Mouse (Mus musculus): ENCODE measurements around the gene Gm4133. TPM values are rescaled to one million over a fixed set of nuclear protein-coding genes. Genes with fewer than 3 reads are reported as not detected.
"Not testable (repeated sequence)": the region's sequence is repeated elsewhere in the genome, so short reads cannot be mapped to it uniquely, and the experiment has no call there.

Gm4133 gene
- not detected in 2 replicates for polyA plus RNA-seq (2015; fragmentation: Nextera tagmentation; extraction: Ambion mirVana)

- H3K27me3 ChIP-seq; H3K27ac ChIP-seq; H3K4me2 ChIP-seq (replicated peaks); ATAC-seq (ENCODE audit: low FRiP score, low read depth); H3K9ac ChIP-seq; H3K4me1 ChIP-seq; H3K9me3 ChIP-seq; H3K36me3 ChIP-seq; H3K4me3 ChIP-seq: not testable (repeated sequence)
- no CpG with 5 or more reads among the region's 2 CpGs for WGBS
Observed at GRCm38 (mm10) chr7:20333965-20334364, at the start of gene Gm4133. Gene Gm4133, minus strand, starts transcription at chr7:20334065.

- H3K27ac ChIP-seq; H3K4me1 ChIP-seq; ATAC-seq (ENCODE audit: low FRiP score, low read depth); H3K27me3 ChIP-seq; H3K4me2 ChIP-seq (replicated peaks); H3K9me3 ChIP-seq; H3K36me3 ChIP-seq; H3K9ac ChIP-seq; H3K4me3 ChIP-seq: not testable (repeated sequence)
- WGBS: no CpG with 5 or more reads among the region's 1 CpGs
Observed at GRCm38 (mm10) chr7:20375310-20375709, 41.4 kb upstream of the Gm4133 start, which contains the start of gene Gm5728. Gene Gm5728, minus strand, starts transcription at chr7:20375410.

Other genes with a start within 250 kb of the Gm4133 start
- not detected in 2 replicates for gene Vmn1r91, start 234.4 kb downstream of the Gm4133 start, polyA plus RNA-seq (2015; fragmentation: Nextera tagmentation; extraction: Ambion mirVana)
- not detected in 2 replicates for gene Gm16442, start 211.5 kb downstream of the Gm4133 start, polyA plus RNA-seq (2015; fragmentation: Nextera tagmentation; extraction: Ambion mirVana)
- gene Vmn1r93, start 195.0 kb downstream of the Gm4133 start, polyA plus RNA-seq (2015; fragmentation: Nextera tagmentation; extraction: Ambion mirVana): not detected in 2 replicates
- gene Vmn1r94, start 165.7 kb downstream of the Gm4133 start, polyA plus RNA-seq (2015; fragmentation: Nextera tagmentation; extraction: Ambion mirVana): not detected in 2 replicates
- gene Vmn1r95, start 140.4 kb downstream of the Gm4133 start, polyA plus RNA-seq (2015; fragmentation: Nextera tagmentation; extraction: Ambion mirVana): not detected in 2 replicates
- not detected in 2 replicates for gene Gm6164, start 128.5 kb downstream of the Gm4133 start, polyA plus RNA-seq (2015; fragmentation: Nextera tagmentation; extraction: Ambion mirVana)
- gene Gm4498, start 100.2 kb downstream of the Gm4133 start, polyA plus RNA-seq (2015; fragmentation: Nextera tagmentation; extraction: Ambion mirVana): not detected in 2 replicates
- not detected in 2 replicates for gene Gm5890, start 71.2 kb downstream of the Gm4133 start, polyA plus RNA-seq (2015; fragmentation: Nextera tagmentation; extraction: Ambion mirVana)
- gene Gm5728, start 41.3 kb upstream of the Gm4133 start, polyA plus RNA-seq (2015; fragmentation: Nextera tagmentation; extraction: Ambion mirVana): not detected in 2 replicates
- not detected in 2 replicates for gene Vmn1r100, start 83.9 kb upstream of the Gm4133 start, polyA plus RNA-seq (2015; fragmentation: Nextera tagmentation; extraction: Ambion mirVana)
- not detected in 2 replicates for gene Vmn1r101, start 108.5 kb upstream of the Gm4133 start, polyA plus RNA-seq (2015; fragmentation: Nextera tagmentation; extraction: Ambion mirVana)
- gene Gm10670, start 140.9 kb upstream of the Gm4133 start, polyA plus RNA-seq (2015; fragmentation: Nextera tagmentation; extraction: Ambion mirVana): not detected in 2 replicates
- gene Vmn1r103, start 176.5 kb upstream of the Gm4133 start, polyA plus RNA-seq (2015; fragmentation: Nextera tagmentation; extraction: Ambion mirVana): not detected in 2 replicates
- gene Vmn1r104, start 199.8 kb upstream of the Gm4133 start, polyA plus RNA-seq (2015; fragmentation: Nextera tagmentation; extraction: Ambion mirVana): not detected in 2 replicates
- gene Gm5726, start 211.7 kb upstream of the Gm4133 start, polyA plus RNA-seq (2015; fragmentation: Nextera tagmentation; extraction: Ambion mirVana): not detected in 2 replicates
- not detected in 2 replicates for gene Gm4141, start 242.2 kb upstream of the Gm4133 start, polyA plus RNA-seq (2015; fragmentation: Nextera tagmentation; extraction: Ambion mirVana)

Data from limb, embryonic 13.5 days (tissue).